ENCODE assay signal across 11 mouse cellular contexts in the genomic region with DNA sequence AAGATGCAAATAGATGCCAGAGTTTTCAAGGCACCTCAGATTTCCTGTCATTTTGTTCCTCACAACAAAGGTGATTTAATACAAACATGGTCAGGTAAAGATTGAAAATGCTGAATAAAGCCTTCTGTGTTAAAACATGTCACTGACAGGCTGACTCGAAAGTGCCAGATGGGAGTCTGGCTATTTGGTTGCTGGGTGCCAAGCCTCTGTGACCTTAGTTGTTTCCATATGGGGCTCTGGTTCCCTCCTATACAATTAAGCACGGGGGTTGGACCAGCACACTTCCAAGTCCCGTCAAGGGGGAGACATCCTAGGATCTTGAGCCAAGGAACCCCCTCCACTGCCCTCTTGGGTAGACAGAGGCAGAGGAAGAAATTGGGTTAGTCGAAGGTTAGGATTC.
"Had no signal": no experiment of that assay in that cellular context is flagged by ENCODE, and none has a peak within 500 bp of the region (broad histone marks: within the 10 kb centered on the region; RNA-seq: fewer than 3 reads in every experiment).

No protein-coding gene starts in this region.

- H3K27ac ChIP-seq: liver, embryonic 15.5 days; neural tube, embryonic 12.5 days; stomach, postnatal 0 days had no signal

- ATAC-seq: lung, postnatal 0 days had no signal

- H3K4me2 ChIP-seq: liver, embryonic 11.5 days; liver, embryonic 15.5 days; neural tube, embryonic 12.5 days had no signal

- H3K4me3 ChIP-seq: liver, embryonic 15.5 days; neural tube, embryonic 12.5 days had no signal

- H3K36me3 ChIP-seq: liver, embryonic 15.5 days; neural tube, embryonic 12.5 days had no signal

- H3K9ac ChIP-seq: liver, embryonic 15.5 days; neural tube, embryonic 12.5 days had no signal

- H3K9me3 ChIP-seq: liver, embryonic 15.5 days; neural tube, embryonic 12.5 days had no signal

- DNase-seq: kidney, adult 8-10 months; kidney, postnatal 25 days; layer of hippocampus, adult 9-11 months; layer of hippocampus, postnatal 36 days; lung, adult 2 months; lung, postnatal 36 days had no signal
